Mouse (Mus musculus): ENCODE results near the gene Ogfod3.

- TF ChIP-seq POLR2A (IDR thresholded peaks at IDR 0.05; ENCODE audit: borderline replicate concordance, control insufficient read depth, low read depth, low read length) (no peak), CTCF (IDR thresholded peaks at IDR 0.05; ENCODE audit: control insufficient read depth, insufficient read depth, low read length) (no peak)
Measured at GRCm38 (mm10) chr11:121220771-121221170, 16.3 kb upstream of the Ogfod3 start.
